In the genomic region with DNA sequence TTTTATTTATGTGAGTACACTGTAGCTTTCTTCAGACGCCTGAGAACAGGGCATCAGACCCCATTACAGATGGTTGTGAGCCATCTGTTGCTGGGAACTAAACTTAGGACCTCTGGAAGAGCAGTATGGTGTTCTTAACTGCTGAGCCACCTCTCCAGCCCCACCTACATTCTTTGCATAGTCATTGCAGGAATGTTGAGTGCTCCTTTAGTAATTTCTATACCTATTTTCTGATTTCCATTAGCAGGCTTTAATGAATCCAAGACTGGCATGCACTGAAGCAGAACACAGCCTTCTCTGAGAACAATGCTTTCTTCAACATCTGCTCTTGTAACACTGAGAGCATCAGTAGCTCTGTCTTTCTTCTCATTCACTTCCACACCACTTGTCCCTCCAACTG, we compare ENCODE assay signal across 18 mouse cellular contexts.
"Had no signal": no experiment of that assay in that cellular context is flagged by ENCODE, and none has a peak within 500 bp of the region (broad histone marks: within the 10 kb centered on the region; RNA-seq: fewer than 3 reads in every experiment).

No protein-coding gene starts in this region.

- H3K4me3 ChIP-seq: intestine, embryonic 15.5 days; kidney, embryonic 15.5 days; left cerebral cortex, adult 2 months; liver, embryonic 13.5 days; lung, embryonic 15.5 days; megakaryocyte, embryonic 14.5 days; midbrain, embryonic 10.5 days; midbrain, embryonic 13.5 days; myocyte; neural tube, embryonic 13.5 days had no signal

- H3K27me3 ChIP-seq: intestine, embryonic 15.5 days; kidney, embryonic 15.5 days; liver, embryonic 13.5 days; lung, embryonic 15.5 days; megakaryocyte, embryonic 14.5 days; midbrain, embryonic 13.5 days; neural tube, embryonic 13.5 days had no signal

- DNase-seq: kidney, adult 11 months; kidney, adult 8-10 months; kidney, postnatal 10 days; kidney, postnatal 36 days; layer of hippocampus, postnatal 36 days; liver, embryonic 13.5 days; thymus, postnatal 36 days had no signal

- H3K9ac ChIP-seq: intestine, embryonic 15.5 days; kidney, embryonic 15.5 days; liver, embryonic 13.5 days; lung, embryonic 15.5 days; midbrain, embryonic 13.5 days; neural tube, embryonic 13.5 days had no signal

- H3K36me3 ChIP-seq: intestine, embryonic 15.5 days; kidney, embryonic 15.5 days; liver, embryonic 13.5 days; lung, embryonic 15.5 days; midbrain, embryonic 10.5 days; midbrain, embryonic 13.5 days; neural tube, embryonic 13.5 days had no signal

- H3K4me2 ChIP-seq: intestine, embryonic 15.5 days; kidney, embryonic 15.5 days; liver, embryonic 13.5 days; lung, embryonic 15.5 days; midbrain, embryonic 13.5 days; neural tube, embryonic 13.5 days had no signal

- H3K27ac ChIP-seq: intestine, embryonic 15.5 days; kidney, embryonic 15.5 days; left cerebral cortex, adult 2 months; liver, embryonic 13.5 days; lung, embryonic 15.5 days; midbrain, embryonic 10.5 days; midbrain, embryonic 13.5 days; neural tube, embryonic 13.5 days; stomach, postnatal 0 days had no signal

- H3K9me3 ChIP-seq: intestine, embryonic 15.5 days; kidney, embryonic 15.5 days; liver, embryonic 13.5 days; lung, embryonic 15.5 days; megakaryocyte, embryonic 14.5 days; midbrain, embryonic 10.5 days; midbrain, embryonic 13.5 days; neural tube, embryonic 13.5 days had no signal

- ATAC-seq: intestine, embryonic 15.5 days; midbrain, embryonic 13.5 days; midbrain, embryonic 16.5 days had no signal

- H3K4me1 ChIP-seq: intestine, embryonic 15.5 days; midbrain, embryonic 10.5 days; midbrain, embryonic 13.5 days; neural tube, embryonic 13.5 days had no signal
